Mouse (Mus musculus): ENCODE measurements at regions not wholly inside any gene's neighbourhood (a gene's known extent, or its start where the extent isn't known, plus 50 kb on each side); places are given as distances from the start of the nearest gene placed in this dataset.

- no peak for DNase-seq
Observed at GRCm38 (mm10) chr9:41545776-41546175, 384.3 kb upstream of the Ubash3b start.

- DNase-seq, result no peak
Observed at GRCm38 (mm10) chr9:41542511-41542910, 381.0 kb upstream of the Ubash3b start.

GRCm38 (mm10) chr9:41541327-41541726, 379.8 kb upstream of the Ubash3b start:
- DNase-seq, result no peak

DNA sequence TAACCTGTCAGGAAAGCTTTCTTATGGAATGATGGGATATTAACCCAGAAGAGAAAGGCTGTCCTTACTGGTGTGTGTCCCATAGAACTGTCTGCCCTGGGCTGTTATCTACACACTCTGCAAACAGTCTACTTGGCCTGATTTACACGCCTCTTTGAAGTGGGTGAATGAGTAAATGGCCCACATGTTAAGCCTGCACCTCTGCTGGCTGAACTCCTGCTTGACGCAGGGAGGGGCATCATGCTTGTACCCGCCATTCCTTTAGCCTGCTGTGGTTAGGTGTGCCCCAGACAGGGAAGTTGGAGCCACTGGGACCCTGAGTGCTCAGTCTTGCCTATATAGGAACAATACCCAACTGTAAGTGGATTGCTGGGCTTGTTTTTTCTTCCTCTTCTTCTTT, 371.3 kb upstream of the Ubash3b start:
- DNase-seq, result no peak

- DNase-seq, result no peak
Observed at GRCm38 (mm10) chr9:41532290-41532689, 370.8 kb upstream of the Ubash3b start.

GRCm38 (mm10) chr9:41531596-41531995, 370.1 kb upstream of the Ubash3b start:
- peak; percentile 12 for DNase-seq

GRCm38 (mm10) chr9:41526126-41526525, 364.6 kb upstream of the Ubash3b start:
- no peak for DNase-seq

GRCm38 (mm10) chr9:41525534-41525933, 364.0 kb upstream of the Ubash3b start:
- DNase-seq, result no peak

GRCm38 (mm10) chr9:41524591-41524990, 363.1 kb upstream of the Ubash3b start:
- DNase-seq, result peak; percentile 17

GRCm38 (mm10) chr9:41523969-41524368, 362.5 kb upstream of the Ubash3b start:
- no peak for DNase-seq

- DNase-seq, result no peak
Observed at GRCm38 (mm10) chr9:41522302-41522701, 360.8 kb upstream of the Ubash3b start.

GRCm38 (mm10) chr9:41517787-41518186, 356.3 kb upstream of the Ubash3b start:
- no peak for DNase-seq

- no peak for DNase-seq
Observed at GRCm38 (mm10) chr9:41517053-41517696, 355.7 kb upstream of the Ubash3b start.

DNA sequence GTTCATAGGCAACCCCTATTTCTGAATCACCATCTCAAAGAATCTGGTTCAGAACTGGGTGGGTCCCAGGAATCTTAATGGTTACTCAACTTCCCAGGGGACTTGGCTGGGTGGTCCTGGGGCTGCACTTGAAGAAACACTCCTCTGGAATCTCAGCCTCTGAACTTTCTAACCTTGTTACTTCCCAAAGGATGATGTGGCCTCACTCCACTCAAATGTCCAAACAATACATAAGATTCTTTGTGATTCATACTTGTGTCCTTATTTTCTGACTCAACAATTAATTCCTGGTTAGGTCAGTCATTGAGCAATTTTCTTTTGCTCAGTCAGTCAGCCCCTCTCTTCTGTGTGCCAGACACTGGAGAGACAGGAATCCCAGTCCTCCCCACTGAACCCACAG, 353.7 kb upstream of the Ubash3b start:
- DNase-seq, result no peak

DNA sequence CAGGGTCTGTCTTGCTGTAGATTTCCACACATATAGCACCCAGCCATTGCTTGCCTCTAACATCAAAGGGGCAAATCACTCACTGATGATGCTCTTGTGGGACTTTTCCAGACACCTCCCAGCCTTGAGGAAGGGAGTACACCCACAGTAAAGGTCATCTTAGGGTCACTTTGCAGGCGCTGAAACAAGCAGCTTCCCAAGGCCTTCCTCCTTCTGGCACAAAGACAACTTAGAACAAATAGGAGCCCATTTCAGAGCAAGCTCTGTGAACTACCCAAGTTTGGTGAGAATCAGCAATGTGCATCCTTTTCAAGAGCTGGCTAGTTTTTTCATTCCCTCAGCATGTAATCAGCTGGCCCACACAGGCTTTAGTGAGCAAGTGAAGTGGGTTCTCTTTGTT, 352.2 kb upstream of the Ubash3b start:
- no peak for DNase-seq

DNA sequence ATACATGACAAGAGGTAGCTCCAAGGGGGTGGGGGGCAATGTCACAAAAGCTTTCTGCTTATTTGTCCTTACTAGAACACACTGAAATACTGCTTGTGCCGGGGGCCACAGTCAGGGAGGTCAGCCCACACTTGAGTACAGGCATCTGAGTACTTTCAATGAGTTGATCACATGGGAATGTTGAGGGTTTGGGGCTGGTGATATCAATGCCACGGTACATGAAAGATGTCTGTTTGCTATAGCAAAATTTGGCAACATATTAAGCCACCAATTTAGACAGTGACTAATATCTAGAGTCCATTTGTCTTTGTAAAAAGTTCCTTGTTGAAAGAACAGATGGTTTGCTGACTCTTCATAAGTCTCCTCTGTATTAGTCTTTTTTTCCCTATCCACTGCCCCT, 348.1 kb upstream of the Ubash3b start:
- DNase-seq, result no peak

DNA sequence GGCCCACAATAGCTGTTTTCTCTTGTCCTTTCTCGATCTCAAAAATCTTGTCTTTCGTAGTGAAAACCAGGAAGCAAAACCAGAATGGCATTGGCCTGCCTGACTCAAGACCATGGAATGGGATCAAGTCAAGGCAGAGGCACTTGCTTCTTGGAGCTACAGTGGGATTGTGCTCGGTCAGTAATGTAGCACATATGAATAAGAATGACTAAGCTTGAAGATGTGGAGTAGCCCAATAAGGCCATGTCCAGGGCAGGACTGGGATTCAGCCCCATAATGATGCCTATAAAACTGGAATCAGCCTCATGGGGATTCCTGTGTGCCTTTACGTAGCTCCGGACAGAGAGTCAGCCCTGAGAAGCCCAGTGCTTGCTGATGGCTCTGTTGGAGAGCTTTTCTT, 347.2 kb upstream of the Ubash3b start:
- no peak for DNase-seq

GRCm38 (mm10) chr9:41498326-41498725, 336.8 kb upstream of the Ubash3b start:
- peak; percentile 60 for DNase-seq

GRCm38 (mm10) chr9:41490112-41490511, 328.6 kb upstream of the Ubash3b start:
- no peak for DNase-seq

GRCm38 (mm10) chr9:41488046-41488445, 326.5 kb upstream of the Ubash3b start:
- no peak for DNase-seq

DNA sequence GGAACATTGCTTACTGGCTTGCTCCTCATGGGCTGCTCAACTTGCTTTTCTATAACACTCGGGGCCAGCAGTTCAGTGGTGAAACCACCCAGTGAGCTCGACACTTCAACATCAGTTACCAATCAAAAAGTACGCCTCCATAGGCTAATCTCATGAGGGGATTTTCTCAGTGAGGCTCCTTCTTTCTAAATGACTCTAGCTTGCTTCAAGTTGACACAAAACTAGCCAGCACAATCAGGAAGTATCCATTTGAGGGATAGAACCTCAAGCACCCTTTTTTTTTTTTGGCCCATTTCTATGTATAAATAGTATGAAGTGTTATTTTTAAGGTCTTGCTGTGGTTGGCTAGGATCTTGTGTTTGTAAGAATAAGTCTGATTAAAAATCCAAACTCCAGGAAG, 321.7 kb upstream of the Ubash3b start:
- DNase-seq, result no peak

- no peak for DNase-seq
Observed at GRCm38 (mm10) chr9:41481611-41482266, 320.2 kb upstream of the Ubash3b start.

DNA sequence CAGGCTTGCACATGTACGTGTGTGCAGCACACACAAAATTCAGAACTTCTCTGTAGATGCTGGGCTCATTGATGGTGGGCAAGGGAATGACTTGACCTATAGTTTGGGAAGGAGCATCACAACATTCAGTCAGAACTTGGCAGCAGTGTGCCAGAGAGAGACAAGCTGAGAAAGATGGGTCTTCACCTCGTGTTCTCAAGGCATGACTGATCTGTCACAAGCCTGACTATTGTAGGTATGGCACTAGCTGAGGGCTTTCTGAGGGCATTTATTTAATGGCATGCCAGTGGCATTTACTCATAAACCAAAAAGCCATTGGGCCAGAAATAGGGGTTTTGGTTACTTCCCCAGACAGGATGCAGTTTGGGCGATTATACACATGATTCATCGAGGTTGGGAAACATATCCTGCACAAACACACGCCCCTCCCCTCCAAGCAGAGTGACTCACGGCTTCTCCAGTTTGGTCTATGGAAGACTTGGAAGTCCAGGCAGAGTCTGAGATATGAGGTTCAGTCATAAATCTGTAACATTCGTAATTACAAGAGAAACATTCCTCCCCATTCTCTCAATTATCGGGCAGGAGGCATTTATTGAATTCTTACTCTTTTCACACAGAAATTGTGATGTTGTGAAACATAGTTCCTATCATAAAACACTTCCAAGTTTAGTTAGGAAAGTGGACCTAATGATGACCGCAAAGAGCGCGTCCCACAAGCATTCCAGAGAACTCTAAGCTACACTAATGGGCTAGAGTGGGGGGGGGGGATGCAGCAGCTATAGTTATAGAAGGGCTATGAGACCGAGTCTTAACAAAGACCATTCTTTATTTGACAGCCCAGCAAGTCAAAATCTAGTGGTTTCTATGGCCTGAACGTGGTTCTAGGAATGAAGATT, 318.6 kb upstream of the Ubash3b start:
- DNase-seq, result no peak

- DNase-seq, result no peak
Observed at GRCm38 (mm10) chr9:41479085-41479484, 317.6 kb upstream of the Ubash3b start.

Data from layer of hippocampus, adult 9-11 months (tissue).